Mouse (Mus musculus): ENCODE data around the gene Tmprss4.

Tmprss4 gene

GRCm38 (mm10) chr9:45203797-45204410, at the start of gene Tmprss4:
Gene Tmprss4 (minus strand): TSS chr9:45204092.
- DNase-seq (ENCODE audit: low spot score) = no peak

DNA sequence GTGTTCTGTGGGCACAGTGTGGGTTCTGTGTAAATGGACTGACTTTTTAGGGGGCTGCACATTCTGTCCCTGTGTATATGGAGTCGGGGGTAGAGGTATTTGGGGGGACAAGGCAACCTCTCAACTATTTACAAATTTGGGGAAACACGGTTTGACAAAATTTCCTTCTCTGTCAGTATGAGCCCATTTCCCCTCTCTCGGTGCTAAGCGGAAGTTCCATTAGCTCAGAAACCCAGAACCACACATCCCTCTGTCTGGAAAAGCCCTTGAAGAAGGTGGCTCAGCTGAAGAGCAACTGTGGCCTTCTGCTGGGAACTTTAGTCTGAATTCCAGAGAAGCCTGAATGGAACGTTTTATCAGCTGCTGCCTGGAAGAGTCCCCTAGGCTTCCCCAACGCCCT, 48.5 kb upstream of the Tmprss4 start:
- no peak for DNase-seq (ENCODE audit: low spot score)

DNA sequence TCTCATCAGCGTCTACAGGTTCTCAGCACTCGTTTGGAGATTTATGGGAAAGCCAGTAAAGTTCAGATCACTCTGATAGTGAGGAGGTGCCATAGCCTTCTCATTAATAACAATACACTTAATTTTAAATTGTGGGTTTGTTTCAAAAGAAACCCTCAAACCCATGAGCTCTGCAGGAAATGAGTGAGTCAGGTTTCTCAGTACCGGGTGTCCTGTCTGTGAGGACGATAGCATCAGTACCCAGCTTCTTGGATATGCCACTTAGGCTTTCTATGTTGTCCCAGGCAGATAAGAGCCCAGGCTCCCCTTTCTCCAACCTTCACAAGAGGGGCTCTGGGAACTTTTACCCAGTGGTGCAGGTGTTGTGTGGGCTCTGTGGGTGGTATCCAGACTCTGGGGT, 48.1 kb upstream of the Tmprss4 start:
- DNase-seq (ENCODE audit: low spot score) = no peak

GRCm38 (mm10) chr9:45251281-45251680, 47.4 kb upstream of the Tmprss4 start:
- DNase-seq (ENCODE audit: low spot score) = no peak

DNA sequence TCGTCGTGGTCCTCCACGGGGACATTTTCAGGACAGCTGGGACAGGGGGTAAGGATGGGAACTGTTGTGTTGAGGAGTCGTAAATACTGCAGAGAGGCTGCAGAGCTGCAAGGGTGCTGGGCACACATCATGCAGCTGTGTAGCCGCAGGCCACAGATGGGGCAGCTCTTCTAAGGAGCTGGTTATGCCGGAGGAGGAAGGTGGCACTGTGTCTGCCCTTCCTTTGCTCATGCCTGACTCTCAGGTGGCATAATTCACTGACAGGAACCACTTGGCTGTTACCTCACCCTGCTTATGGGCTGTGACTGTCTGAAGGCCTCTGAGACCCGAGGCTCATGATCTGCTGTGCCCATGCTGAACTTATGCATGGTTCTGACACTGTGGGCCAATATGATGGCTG, 46.4 kb upstream of the Tmprss4 start:
- DNase-seq (ENCODE audit: low spot score) = no peak

DNA sequence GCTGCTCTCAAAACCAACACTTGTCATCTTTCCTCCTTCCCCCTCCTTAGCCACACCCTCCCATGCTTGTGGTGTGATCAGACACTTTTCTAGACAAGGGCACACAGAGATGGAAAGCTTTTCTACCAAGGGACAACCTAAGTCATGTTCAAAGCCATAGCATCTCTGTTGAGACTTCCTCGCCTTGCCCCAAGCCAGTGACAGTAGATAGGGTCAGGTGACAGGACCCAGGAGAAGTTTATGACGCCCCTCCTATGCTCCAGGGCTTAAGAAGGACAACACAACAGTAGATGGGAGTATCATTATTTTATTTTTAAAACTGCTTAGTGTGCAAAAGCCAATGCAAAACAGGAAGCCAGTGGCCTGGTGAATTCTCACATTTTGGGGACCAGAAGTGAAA, 43.6 kb upstream of the Tmprss4 start:
- DNase-seq (ENCODE audit: low spot score) = no peak

DNA sequence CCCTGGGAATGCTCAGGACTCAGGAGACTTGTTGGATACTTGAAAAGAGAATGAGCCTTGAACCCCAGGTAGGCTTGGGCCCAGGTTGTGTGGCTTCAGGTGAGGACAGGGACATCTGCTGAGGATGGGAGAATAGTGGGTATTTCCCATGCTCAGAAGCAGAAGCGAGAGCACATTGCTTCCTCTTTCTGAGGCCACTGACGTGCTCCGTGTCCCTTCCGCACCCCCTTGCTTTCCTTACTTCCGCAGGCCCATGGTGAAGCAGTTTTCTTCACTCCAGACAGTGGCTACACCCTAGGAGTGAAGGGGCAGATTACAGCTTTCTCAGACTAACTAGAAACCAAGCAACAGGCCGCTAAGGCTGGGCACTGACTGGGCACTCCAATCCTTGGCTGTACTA, 42.2 kb upstream of the Tmprss4 start:
- DNase-seq (ENCODE audit: low spot score) = no peak

- DNase-seq (ENCODE audit: low spot score) = no peak
These were observed 41.5 kb upstream of the Tmprss4 start for GRCm38 (mm10) chr9:45245432-45245831.

GRCm38 (mm10) chr9:45241397-45241796, 37.5 kb upstream of the Tmprss4 start:
- no peak for DNase-seq (ENCODE audit: low spot score)

GRCm38 (mm10) chr9:45236744-45237143, 32.9 kb upstream of the Tmprss4 start:
- DNase-seq (ENCODE audit: low spot score) = no peak

DNA sequence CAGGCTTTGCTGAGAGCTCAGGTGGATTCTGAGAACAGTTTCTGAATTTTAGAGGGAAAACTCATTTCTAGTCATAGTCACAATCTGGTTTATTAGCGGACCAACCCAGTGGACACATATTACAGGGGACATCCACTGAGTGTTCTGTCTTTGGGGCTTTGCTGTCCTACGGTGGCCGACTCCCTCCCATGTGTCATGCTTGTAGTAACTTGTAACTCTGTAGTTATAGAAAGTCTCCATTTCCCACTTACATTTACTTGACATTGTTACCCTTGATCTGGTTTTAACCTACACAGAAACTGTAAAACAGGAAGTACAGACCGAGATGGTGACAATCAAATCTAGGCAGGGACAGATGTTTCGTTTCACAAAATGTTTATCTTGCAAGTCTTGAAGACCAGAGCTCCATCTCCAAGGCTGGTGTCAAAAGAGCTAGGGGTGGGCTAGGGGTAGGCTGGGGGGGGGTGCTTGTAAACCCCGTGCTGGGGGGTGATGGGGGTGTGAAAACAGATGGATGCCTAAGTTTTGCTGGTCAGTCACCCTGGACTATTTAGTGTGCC, 31.9 kb upstream of the Tmprss4 start:
- DNase-seq (ENCODE audit: low spot score) = no peak

- no peak for DNase-seq (ENCODE audit: low spot score)
These were observed 25.5 kb upstream of the Tmprss4 start for GRCm38 (mm10) chr9:45229359-45229758.

DNA sequence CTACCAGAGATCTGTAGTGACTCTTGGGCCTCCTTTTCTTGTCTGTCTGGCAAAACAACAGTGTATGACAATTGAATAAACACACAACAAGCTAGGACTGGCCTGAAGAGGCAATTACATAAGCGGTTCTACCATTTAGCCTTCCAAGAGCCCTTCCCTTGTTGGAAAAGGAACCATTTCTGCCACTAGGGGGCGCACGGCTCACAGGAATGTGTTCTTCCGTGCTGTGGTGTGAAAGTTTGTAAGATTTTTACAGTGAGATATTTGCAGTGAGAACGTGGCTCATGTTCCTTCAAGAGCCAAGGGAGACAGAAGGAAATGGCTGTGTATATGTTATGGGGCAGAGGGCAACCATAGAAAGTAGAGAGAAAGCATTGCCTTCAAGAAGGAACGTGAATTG, 17.7 kb upstream of the Tmprss4 start:
- peak; percentile 79 for DNase-seq (ENCODE audit: low spot score)

- no peak for DNase-seq (ENCODE audit: low spot score)
These were observed 15.8 kb upstream of the Tmprss4 start for GRCm38 (mm10) chr9:45219644-45220043.

DNA sequence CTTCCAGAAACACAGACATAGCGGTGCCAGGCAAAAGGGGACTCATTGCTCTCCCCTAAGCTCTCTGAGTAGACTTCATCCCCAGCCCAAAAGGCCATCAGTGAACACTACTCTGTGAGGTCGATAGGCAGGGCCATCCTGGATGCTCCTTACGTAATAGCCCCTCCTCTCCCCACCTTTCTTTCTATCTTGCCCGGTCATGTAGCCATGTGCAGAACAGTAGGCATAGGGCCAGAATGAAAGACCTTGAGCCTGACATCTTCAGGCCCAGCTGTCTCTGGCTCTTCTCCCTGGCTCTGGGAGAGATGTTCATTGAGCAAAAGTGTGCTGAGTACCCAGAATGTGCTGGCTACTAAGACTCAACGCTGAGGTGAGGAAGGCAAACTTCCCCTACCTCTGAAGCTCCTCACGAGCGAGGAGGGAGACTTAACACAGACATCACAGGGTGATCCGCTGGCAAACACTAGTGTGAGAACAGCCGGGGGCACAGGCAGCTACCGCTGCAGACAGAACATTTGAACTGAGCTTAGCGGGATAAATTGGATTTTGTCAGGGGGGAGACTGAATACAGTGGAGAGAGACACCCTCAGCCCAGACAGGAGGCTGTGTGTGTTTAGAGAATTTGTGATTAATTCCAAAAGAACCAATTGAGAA, 11.8 kb upstream of the Tmprss4 start:
- DNase-seq (ENCODE audit: low spot score) = no peak

DNA sequence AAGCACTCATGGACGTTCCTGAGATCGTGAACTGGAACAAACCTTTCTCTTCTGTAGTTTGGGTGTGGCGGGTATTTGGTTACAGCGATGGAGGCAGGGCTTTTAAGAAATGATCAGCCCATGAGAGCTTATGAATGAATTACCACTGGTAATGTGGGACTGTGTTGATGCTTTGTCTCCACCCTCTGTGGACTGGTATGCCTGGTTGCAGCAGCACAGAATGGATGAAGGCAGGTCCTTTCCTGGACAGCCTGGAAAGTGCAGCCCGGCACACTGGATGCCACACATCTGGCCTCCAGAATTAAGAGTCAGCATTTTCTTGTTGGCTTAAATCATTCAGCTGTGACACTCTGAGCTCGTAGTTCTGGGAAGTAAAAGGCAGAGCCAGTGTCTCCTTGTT, 8.1 kb upstream of the Tmprss4 start:
- DNase-seq (ENCODE audit: low spot score) = no peak

DNA sequence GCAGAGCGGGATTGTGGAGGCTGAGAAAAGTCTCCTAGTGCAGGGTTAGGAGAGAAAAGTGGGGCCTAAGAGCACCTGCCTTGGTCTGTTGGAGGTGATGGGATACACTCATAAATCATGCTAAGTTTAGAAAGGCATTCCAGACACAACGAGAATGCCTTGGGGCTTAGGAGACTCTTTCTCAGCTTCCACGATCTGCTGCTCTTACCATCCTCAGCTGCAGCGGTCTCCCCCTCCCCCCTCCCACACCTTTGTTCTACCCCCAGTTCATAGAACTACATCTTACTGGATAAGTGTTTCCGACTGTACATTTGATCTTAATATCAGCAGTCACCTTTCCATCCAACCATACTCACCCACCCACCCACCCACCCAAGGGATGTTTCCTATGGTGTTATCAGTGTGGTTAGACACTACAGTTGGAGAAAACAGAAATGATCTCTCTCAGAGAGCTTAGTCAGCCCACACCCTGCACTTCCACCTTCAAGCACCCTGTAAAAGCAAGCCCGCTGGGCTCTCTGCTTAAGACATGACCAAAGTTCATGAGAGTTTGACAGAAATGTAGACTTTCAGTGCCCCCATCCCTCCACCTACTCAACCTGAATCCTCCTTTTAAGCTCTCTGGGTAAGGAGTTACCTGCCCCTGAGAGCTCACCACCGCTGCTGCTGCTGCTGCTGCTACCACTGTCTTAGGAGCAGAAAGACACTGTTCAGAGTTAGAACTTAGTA, 3.3 kb upstream of the Tmprss4 start:
- no peak for DNase-seq (ENCODE audit: low spot score)

- DNase-seq (ENCODE audit: low spot score) = no peak
These were observed 2.2 kb upstream of the Tmprss4 start for GRCm38 (mm10) chr9:45206121-45206520.

GRCm38 (mm10) chr9:45205143-45205542, 1.3 kb upstream of the Tmprss4 start:
- DNase-seq (ENCODE audit: low spot score) = no peak

- DNase-seq (ENCODE audit: low spot score) = no peak
These were observed 1.7 kb downstream of the Tmprss4 start for GRCm38 (mm10) chr9:45202021-45202798.

GRCm38 (mm10) chr9:45201319-45201947, 2.5 kb downstream of the Tmprss4 start:
- no peak for DNase-seq (ENCODE audit: low spot score)

DNA sequence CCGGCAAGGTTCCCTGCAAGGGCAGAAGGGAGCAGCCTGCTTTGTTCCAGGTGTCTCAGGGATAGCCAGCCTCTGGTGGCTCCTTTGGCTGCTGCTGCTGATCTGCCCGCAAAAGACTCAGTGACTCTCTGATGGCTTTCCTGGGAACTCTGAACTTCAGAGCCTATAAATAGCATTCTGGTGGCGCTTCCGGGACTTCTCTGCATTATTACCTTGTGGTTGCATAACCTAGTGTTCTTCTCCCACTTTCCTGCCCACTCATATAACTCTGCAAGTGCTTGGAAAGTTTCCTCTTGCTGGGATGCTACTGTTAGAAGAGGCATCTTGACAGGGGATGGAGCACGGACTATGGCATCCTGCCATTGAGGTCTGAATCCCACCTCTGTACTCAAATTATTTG, 6.3 kb downstream of the Tmprss4 start:
- DNase-seq (ENCODE audit: low spot score) = no peak
